Mouse (Mus musculus): Measurements from ENCODE around the gene Gm20792.
"Not testable (repeated sequence)": the region's sequence is repeated elsewhere in the genome, so short reads cannot be mapped to it uniquely, and the experiment has no call there.

Gm20792 gene

DNA sequence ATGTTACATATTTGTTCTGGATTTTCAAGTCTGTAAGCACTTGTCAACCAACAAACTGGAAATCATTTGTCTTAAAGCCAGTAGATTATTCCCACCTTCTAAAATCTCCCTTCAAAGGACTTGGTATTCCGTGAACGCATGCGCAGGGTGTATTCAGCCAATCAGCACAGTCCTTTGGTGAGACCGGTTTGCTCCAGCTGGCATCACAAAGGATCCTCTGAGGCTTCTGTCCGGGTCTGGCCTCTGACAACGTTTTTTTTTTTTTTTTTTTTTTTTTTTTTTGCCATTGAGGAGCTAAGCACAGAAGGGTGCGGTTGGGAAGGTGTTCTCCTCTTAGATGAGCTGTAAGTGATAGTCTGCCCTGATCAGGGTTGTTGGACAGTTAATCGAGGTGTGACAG lies at the start of gene Gm20792:
TSS of gene Gm20792 (plus strand) at position 301 of the 400 bp plus-strand sequence.
- DNase-seq (ENCODE audit: extremely low spot score) = not testable (repeated sequence)

All from embryo, embryonic 9.5 days (tissue).